Mouse (Mus musculus): ENCODE measurements around the gene H2-D1. TPM values are rescaled to one million over a fixed set of nuclear protein-coding genes. Genes with fewer than 3 reads are reported as not detected.

Gene H2-D1
- polyA plus RNA-seq, 1 experiment from 2014 or later = 51.7 TPM

- H3K4me3 ChIP-seq (ENCODE audit: low read depth, low read length) = peak overlapping the region; percentile 96; the same call in 1 of the 2 replicates
- H3K4me2 ChIP-seq (ENCODE audit: low read depth, low read length) = peak overlapping the region; percentile 86
- peak overlapping the region; percentile 40; the same call in 1 of the 2 replicates for H3K9ac ChIP-seq (ENCODE audit: low read depth, low read length)
- DNase-seq (ENCODE audit: low spot score) (no peak), ATAC-seq (ENCODE audit: low read depth) (no peak)
- no peaks in the 10 kb centered on the region for H3K9me3 ChIP-seq (ENCODE audit: control insufficient read depth, low read length)
- H3K27me3 ChIP-seq (replicated peaks; ENCODE audit: control insufficient read depth, insufficient read depth, low read length) = no peaks in the 10 kb centered on the region
- H3K27ac ChIP-seq (replicated peaks; ENCODE audit: low read depth, low read length) = no peak overlapping the region
- WGBS = 80% methylated on average over 2 of the region's 2 CpGs
- H3K4me1 ChIP-seq (ENCODE audit: control insufficient read depth, insufficient read depth, low read length) = peaks cover 21% of the 10 kb centered on the region
- H3K36me3 ChIP-seq (ENCODE audit: control insufficient read depth, insufficient read depth, low read length) = peaks cover 72% of the 10 kb centered on the region
These were observed 17.5 kb upstream of the H2-D1 start for GRCm38 (mm10) chr17:35244999-35245398.

GRCm38 (mm10) chr17:35245731-35246623, 16.6 kb upstream of the H2-D1 start:
- no peaks in the 10 kb centered on the region for H3K27me3 ChIP-seq (replicated peaks; ENCODE audit: control insufficient read depth, insufficient read depth, low read length)
- peaks cover 82% of the 10 kb centered on the region for H3K36me3 ChIP-seq (ENCODE audit: control insufficient read depth, insufficient read depth, low read length)
- H3K9me3 ChIP-seq (ENCODE audit: control insufficient read depth, low read length) = no peaks in the 10 kb centered on the region
- no peak for ATAC-seq (ENCODE audit: low read depth)
- no peak overlapping the region for H3K27ac ChIP-seq (replicated peaks; ENCODE audit: low read depth, low read length)
- H3K9ac ChIP-seq (ENCODE audit: low read depth, low read length) = 0 out of 2 replicates have a peak overlapping the region, but pooled peaks have one; percentile 6
- H3K4me3 ChIP-seq (ENCODE audit: low read depth, low read length) = no peak overlapping the region
- no peak overlapping the region for H3K4me2 ChIP-seq (ENCODE audit: low read depth, low read length)
- WGBS = 77% methylated on average over 15 of the region's 15 CpGs
- peak; percentile 54 for DNase-seq (ENCODE audit: low spot score)
- H3K4me1 ChIP-seq (ENCODE audit: control insufficient read depth, insufficient read depth, low read length) = peaks cover 15% of the 10 kb centered on the region

- Histone ChIP-seq H3K9me3 (ENCODE audit: control insufficient read depth, low read length) (no peaks in the 10 kb centered on the region), H3K4me3 (ENCODE audit: low read depth, low read length) (no peak overlapping the region), H3K9ac (ENCODE audit: low read depth, low read length) (no peak overlapping the region), H3K4me2 (ENCODE audit: low read depth, low read length) (no peak overlapping the region), H3K27me3 (replicated peaks; ENCODE audit: control insufficient read depth, insufficient read depth, low read length) (no peaks in the 10 kb centered on the region), H3K4me1 (ENCODE audit: control insufficient read depth, insufficient read depth, low read length) (peaks cover 15% of the 10 kb centered on the region), H3K27ac (replicated peaks; ENCODE audit: low read depth, low read length) (no peak overlapping the region), H3K36me3 (ENCODE audit: control insufficient read depth, insufficient read depth, low read length) (peaks cover 92% of the 10 kb centered on the region)
- ATAC-seq (ENCODE audit: low read depth) (no peak), DNase-seq (ENCODE audit: low spot score) (no peak)
- WGBS = 87% methylated on average over 7 of the region's 7 CpGs
These were observed 15.4 kb upstream of the H2-D1 start for GRCm38 (mm10) chr17:35247144-35247543.

GRCm38 (mm10) chr17:35248986-35249385, 13.5 kb upstream of the H2-D1 start:
- no peak overlapping the region for H3K4me2 ChIP-seq (ENCODE audit: low read depth, low read length)
- no peak overlapping the region for H3K4me3 ChIP-seq (ENCODE audit: low read depth, low read length)
- H3K36me3 ChIP-seq (ENCODE audit: control insufficient read depth, insufficient read depth, low read length) = peaks cover 99% of the 10 kb centered on the region
- 89% methylated on average over 14 of the region's 14 CpGs for WGBS
- no peaks in the 10 kb centered on the region for H3K9me3 ChIP-seq (ENCODE audit: control insufficient read depth, low read length)
- peaks cover 7% of the 10 kb centered on the region for H3K4me1 ChIP-seq (ENCODE audit: control insufficient read depth, insufficient read depth, low read length)
- DNase-seq (ENCODE audit: low spot score) = no peak
- ATAC-seq (ENCODE audit: low read depth) = no peak
- no peak overlapping the region for H3K27ac ChIP-seq (replicated peaks; ENCODE audit: low read depth, low read length)
- H3K9ac ChIP-seq (ENCODE audit: low read depth, low read length) = no peak overlapping the region
- no peaks in the 10 kb centered on the region for H3K27me3 ChIP-seq (replicated peaks; ENCODE audit: control insufficient read depth, insufficient read depth, low read length)

DNA sequence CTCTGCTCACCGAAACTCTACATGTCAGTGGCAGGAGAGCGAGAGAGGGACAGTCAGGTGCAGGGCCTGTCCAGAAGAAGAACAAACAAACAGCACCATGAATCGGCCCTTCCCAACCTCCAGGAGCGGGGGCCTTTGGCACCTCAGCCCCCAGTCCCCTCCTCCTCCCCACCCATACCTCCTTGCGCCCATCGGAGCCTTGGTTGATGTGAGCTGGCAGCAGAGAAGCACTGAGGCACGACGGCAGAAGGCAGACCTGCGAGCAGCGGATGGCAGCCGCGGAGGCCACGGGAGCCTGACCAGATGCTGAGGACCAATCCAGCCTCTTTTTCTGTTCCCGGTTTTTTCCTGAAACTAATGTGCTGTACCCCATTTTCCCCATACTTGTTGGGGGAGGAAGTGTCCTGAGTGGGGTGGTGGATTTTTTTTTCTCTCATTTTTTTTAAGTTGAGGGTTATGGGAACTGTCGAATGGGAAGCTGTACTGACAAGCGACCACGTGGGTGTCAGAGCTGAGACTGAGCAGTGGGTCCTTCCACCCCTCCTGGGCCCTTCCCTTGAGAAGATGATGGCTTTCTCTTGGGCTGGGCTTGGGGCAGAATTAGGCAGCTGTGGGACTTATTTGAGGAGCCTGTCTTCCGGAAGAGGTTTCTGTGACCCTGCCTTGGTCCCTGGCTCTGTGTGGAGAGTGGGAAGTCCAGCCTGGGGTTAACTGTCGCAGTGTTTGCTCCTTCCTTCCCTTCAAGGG, 12.9 kb upstream of the H2-D1 start:
- DNase-seq (ENCODE audit: low spot score) (no peak), ATAC-seq (ENCODE audit: low read depth) (no peak)
- no peak overlapping the region for H3K9ac ChIP-seq (ENCODE audit: low read depth, low read length)
- no peaks in the 10 kb centered on the region for H3K27me3 ChIP-seq (replicated peaks; ENCODE audit: control insufficient read depth, insufficient read depth, low read length)
- no peak overlapping the region for H3K27ac ChIP-seq (replicated peaks; ENCODE audit: low read depth, low read length)
- no peak overlapping the region for H3K4me2 ChIP-seq (ENCODE audit: low read depth, low read length)
- H3K36me3 ChIP-seq (ENCODE audit: control insufficient read depth, insufficient read depth, low read length) = peaks cover 96% of the 10 kb centered on the region
- H3K4me3 ChIP-seq (ENCODE audit: low read depth, low read length) = no peak overlapping the region
- H3K9me3 ChIP-seq (ENCODE audit: control insufficient read depth, low read length) = no peaks in the 10 kb centered on the region
- peaks cover under 1% of the 10 kb centered on the region; the same call in 1 of the 2 replicates for H3K4me1 ChIP-seq (ENCODE audit: control insufficient read depth, insufficient read depth, low read length)
- 86% methylated on average over 19 of the region's 19 CpGs for WGBS

DNA sequence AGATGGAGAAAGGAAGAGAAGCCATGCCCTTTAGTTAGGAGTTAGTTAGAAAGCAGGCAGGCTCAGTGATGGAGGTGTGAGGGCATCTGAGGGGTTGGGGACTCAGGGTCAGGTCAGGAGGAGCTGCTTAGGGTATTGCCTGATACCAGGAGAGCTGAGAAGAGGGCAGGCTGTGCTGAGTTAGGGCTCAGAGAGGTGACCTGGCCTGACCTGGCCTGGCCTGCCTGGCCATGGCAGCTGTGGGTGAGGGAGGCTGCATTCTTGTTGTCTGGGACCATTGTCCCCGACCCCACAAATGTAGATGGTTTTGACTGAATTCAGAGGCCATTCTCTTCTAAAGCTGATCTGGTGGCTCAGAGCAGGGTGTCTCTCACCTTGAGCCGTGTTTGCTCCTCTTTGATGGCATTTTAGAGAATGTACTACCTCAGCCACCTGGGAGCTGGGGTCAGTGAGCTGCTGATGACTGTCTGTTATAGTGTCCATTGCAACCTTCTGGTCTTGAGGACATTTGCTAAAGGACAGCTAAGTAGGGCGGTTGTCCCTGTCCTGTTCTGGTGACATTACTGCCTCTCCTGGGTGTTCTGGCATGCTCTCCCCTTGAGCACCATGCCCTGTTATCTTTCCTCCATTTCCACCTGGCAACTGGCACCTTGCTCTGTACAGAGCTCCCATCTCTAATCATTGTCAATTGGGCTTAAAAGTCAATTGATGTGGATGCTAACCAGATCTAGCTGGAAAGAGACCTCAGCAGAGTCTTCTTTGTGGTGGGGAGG, 12.0 kb upstream of the H2-D1 start:
- Histone ChIP-seq H3K4me2 (ENCODE audit: low read depth, low read length) (no peak overlapping the region), H3K9me3 (ENCODE audit: control insufficient read depth, low read length) (no peaks in the 10 kb centered on the region), H3K4me3 (ENCODE audit: low read depth, low read length) (no peak overlapping the region), H3K36me3 (ENCODE audit: control insufficient read depth, insufficient read depth, low read length) (peaks cover 87% of the 10 kb centered on the region), H3K9ac (ENCODE audit: low read depth, low read length) (no peak overlapping the region), H3K4me1 (ENCODE audit: control insufficient read depth, insufficient read depth, low read length) (no peaks in the 10 kb centered on the region), H3K27me3 (replicated peaks; ENCODE audit: control insufficient read depth, insufficient read depth, low read length) (no peaks in the 10 kb centered on the region), H3K27ac (replicated peaks; ENCODE audit: low read depth, low read length) (no peak overlapping the region)
- WGBS = 94% methylated on average over 3 of the region's 3 CpGs
- DNase-seq (ENCODE audit: low spot score) (no peak), ATAC-seq (ENCODE audit: low read depth) (no peak)

DNA sequence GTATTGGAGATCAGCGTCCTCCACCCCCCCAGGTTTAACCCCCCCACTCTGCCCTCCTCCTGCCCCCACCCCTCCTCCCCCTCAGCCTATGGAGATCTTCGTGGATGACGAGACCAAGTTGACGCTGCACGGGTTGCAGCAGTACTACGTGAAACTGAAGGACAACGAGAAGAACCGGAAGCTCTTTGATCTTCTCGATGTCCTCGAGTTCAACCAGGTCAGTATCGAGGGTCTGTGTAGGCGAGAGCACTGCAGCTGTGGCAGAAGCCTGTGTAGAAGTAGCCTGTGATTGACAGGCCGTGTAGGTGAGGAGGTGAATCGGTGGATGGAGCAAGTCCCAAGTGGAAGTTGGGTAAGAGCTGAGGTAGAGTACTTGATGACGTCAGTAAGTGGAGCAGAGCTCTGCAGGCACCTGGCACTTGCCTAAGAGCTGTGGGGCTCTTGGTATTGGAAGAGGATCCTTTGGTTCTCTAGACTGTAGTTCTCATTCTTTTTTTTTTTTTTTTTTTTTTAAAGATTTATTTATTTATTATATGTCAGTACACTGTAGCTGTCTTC, 11.3 kb upstream of the H2-D1 start:
- WGBS = 84% methylated on average over 15 of the region's 15 CpGs
- DNase-seq (ENCODE audit: low spot score) (no peak), ATAC-seq (ENCODE audit: low read depth) (no peak)
- Histone ChIP-seq H3K4me2 (ENCODE audit: low read depth, low read length) (no peak overlapping the region), H3K27me3 (replicated peaks; ENCODE audit: control insufficient read depth, insufficient read depth, low read length) (no peaks in the 10 kb centered on the region), H3K9me3 (ENCODE audit: control insufficient read depth, low read length) (no peaks in the 10 kb centered on the region), H3K4me3 (ENCODE audit: low read depth, low read length) (no peak overlapping the region), H3K36me3 (ENCODE audit: control insufficient read depth, insufficient read depth, low read length) (peaks cover 80% of the 10 kb centered on the region), H3K4me1 (ENCODE audit: control insufficient read depth, insufficient read depth, low read length) (no peaks in the 10 kb centered on the region), H3K9ac (ENCODE audit: low read depth, low read length) (no peak overlapping the region), H3K27ac (replicated peaks; ENCODE audit: low read depth, low read length) (no peak overlapping the region)

DNA sequence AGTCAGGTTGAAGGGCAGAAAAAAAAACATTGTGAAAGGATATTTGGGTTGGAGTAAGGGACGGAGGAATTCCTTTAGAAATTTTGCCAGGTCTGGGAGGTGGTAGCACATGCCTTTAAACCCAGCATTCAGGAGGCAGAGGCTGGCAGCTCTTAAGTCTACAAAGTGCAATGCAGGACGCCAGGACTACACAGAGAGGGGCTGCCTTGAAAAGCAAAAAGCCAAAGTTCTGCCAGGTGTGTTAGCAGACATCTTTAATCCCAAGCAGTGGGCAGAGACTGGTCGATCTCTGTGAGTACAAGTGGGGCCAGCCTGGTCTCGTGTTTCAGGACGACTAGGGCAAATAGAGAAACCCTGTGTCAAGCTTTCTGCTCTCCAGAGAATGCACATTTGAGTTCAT, 10.5 kb upstream of the H2-D1 start:
- H3K4me1 ChIP-seq (ENCODE audit: control insufficient read depth, insufficient read depth, low read length) = no peaks in the 10 kb centered on the region
- no peak overlapping the region for H3K27ac ChIP-seq (replicated peaks; ENCODE audit: low read depth, low read length)
- no peak overlapping the region for H3K4me2 ChIP-seq (ENCODE audit: low read depth, low read length)
- WGBS = 69% methylated on average over 5 of the region's 5 CpGs
- DNase-seq (ENCODE audit: low spot score) (no peak), ATAC-seq (ENCODE audit: low read depth) (no peak)
- H3K4me3 ChIP-seq (ENCODE audit: low read depth, low read length) = no peak overlapping the region
- H3K27me3 ChIP-seq (replicated peaks; ENCODE audit: control insufficient read depth, insufficient read depth, low read length) = no peaks in the 10 kb centered on the region
- H3K9ac ChIP-seq (ENCODE audit: low read depth, low read length) = no peak overlapping the region
- no peaks in the 10 kb centered on the region for H3K9me3 ChIP-seq (ENCODE audit: control insufficient read depth, low read length)
- H3K36me3 ChIP-seq (ENCODE audit: control insufficient read depth, insufficient read depth, low read length) = peaks cover 73% of the 10 kb centered on the region

Data from embryonic facial prominence, embryonic 14.5 days (tissue).